Mouse (Mus musculus) forebrain, embryonic 11.5 days (tissue): Measurements from ENCODE around the gene BC030867. TPM values are rescaled to one million over a fixed set of nuclear protein-coding genes. Genes with fewer than 3 reads are reported as not detected.

Source experiments
- ATAC-seq: fragments of 200-750 bp; cut with Nextera tagmentation; replicated peaks from 2 replicates; pipeline ENCODE4 v1.8.0; 2017; ENCODE audit warnings: moderate TSS enrichment; ENCODE audit not compliant: low FRiP score
- DNase-seq: peaks from one replicate; pipeline ENCODE4 v3.0.0-alpha.2; 2017; ENCODE audit warnings: low spot score
- H3K27ac ChIP-seq: fragments of 300-500 bp; sonication (generic); 2 replicates; pipeline ENCODE4 v1.5.1; 2014; ENCODE audit warnings: low read depth, low read length
- H3K27me3 ChIP-seq: fragments of 300-500 bp; sonication (generic); 2 replicates; pipeline ENCODE4 v1.6.1; 2014; ENCODE audit warnings: mild to moderate bottlenecking, low read length, mixed read lengths; ENCODE audit not compliant: control insufficient read depth, insufficient read depth
- H3K36me3 ChIP-seq: fragments of 300-500 bp; sonication (generic); 2 replicates; pipeline ENCODE4 v1.6.1; 2014; ENCODE audit warnings: mild to moderate bottlenecking, low read length, moderate library complexity, mixed read lengths; ENCODE audit not compliant: control insufficient read depth, insufficient read depth
- H3K4me1 ChIP-seq: fragments of 300-500 bp; sonication (generic); replicated peaks from 2 replicates; pipeline ENCODE4 v1.6.1; 2014; ENCODE audit warnings: low read length, mixed read lengths; ENCODE audit not compliant: control insufficient read depth, insufficient read depth
- H3K4me2 ChIP-seq: fragments of 300-500 bp; sonication (generic); 2 replicates; pipeline ENCODE4 v1.6.1; 2014; ENCODE audit warnings: low read depth, mild to moderate bottlenecking, low read length, moderate library complexity, mixed read lengths; ENCODE audit not compliant: severe bottlenecking
- H3K4me3 ChIP-seq: fragments of 300-500 bp; sonication (generic); 2 replicates; pipeline ENCODE4 v1.5.1; 2014; ENCODE audit warnings: low read depth, low read length
- H3K9ac ChIP-seq: fragments of 300-500 bp; sonication (generic); 2 replicates; pipeline ENCODE4 v1.6.1; 2014; ENCODE audit warnings: low read length
- H3K9me3 ChIP-seq: fragments of 300-500 bp; sonication (generic); 2 replicates; pipeline ENCODE4 v1.6.1; 2016; ENCODE audit warnings: low read length, mixed read lengths; ENCODE audit not compliant: control insufficient read depth
- WGBS: fragments of 180-500 bp; shearing (Covaris S2); extraction: QIAGEN DNeasy Blood & Tissue Kit; methylation state at CpG from one replicate; pipeline ENCODE4 v1.1.7; 2014; 5-methylcytosine and 5-hydroxymethylcytosine counted together
- polyA plus RNA-seq: library from polyadenylated mRNA; unstranded; fragments of >200 nt; fragmentation: Nextera tagmentation; extraction: Ambion mirVana; gene quantifications from 2 replicates; pipeline ENCODE4 v1.2.1, GENCODE M21; 2014

The BC030867 gene
- polyA plus RNA-seq, 1 experiment from 2014 or later, result 23.5 TPM

GRCm38 (mm10) chr11:102308104-102308503 lies 59.4 kb downstream of the BC030867 start:
- DNase-seq, result no peak
- H3K36me3 ChIP-seq, result peaks cover 4% of the 10 kb centered on the region
- peaks cover 16% of the 10 kb centered on the region for H3K4me1 ChIP-seq

GRCm38 (mm10) chr11:102308979-102309378 lies 60.3 kb downstream of the BC030867 start:
- ATAC-seq, result peak; percentile 88
- Histone ChIP-seq H3K9ac (peak overlapping the region; percentile 52), H3K4me2 (peak overlapping the region; percentile 65), H3K4me1 (peaks cover 16% of the 10 kb centered on the region), H3K27me3 (no peaks in the 10 kb centered on the region), H3K4me3 (peak overlapping the region; percentile 28), H3K27ac (peak overlapping the region; percentile 39; the same call in 1 of the 2 replicates), H3K9me3 (no peaks in the 10 kb centered on the region), H3K36me3 (peaks cover 9% of the 10 kb centered on the region)
- peak; percentile 99 for DNase-seq
- under 1% methylated on average over 27 of the region's 27 CpGs for WGBS

More at GRCm38 (mm10) chr11:102308104-102308503, 59.4 kb downstream of the BC030867 start:
- no peak for ATAC-seq
- Histone ChIP-seq H3K27me3 (no peaks in the 10 kb centered on the region), H3K9me3 (no peaks in the 10 kb centered on the region), H3K4me2 (no peak overlapping the region), H3K4me3 (no peak overlapping the region), H3K27ac (no peak overlapping the region), H3K9ac (no peak overlapping the region)
- WGBS, result 86% methylated on average over 9 of the region's 9 CpGs

GRCm38 (mm10) chr11:102309821-102310617 lies 61.3 kb downstream of the BC030867 start:
- ATAC-seq, result 0 out of 2 replicates have a peak, but pooled peaks have one; percentile 13
- H3K4me2 ChIP-seq, result peak overlapping the region; percentile 65
- peaks cover 12% of the 10 kb centered on the region for H3K36me3 ChIP-seq
- peak overlapping the region; percentile 28 for H3K4me3 ChIP-seq
- H3K27ac ChIP-seq, result 0 out of 2 replicates have a peak overlapping the region, but pooled peaks have one; percentile 39
- peak overlapping the region; percentile 52; the same call in 1 of the 2 replicates for H3K9ac ChIP-seq
- peaks cover 16% of the 10 kb centered on the region for H3K4me1 ChIP-seq
- no peak for DNase-seq
- no peaks in the 10 kb centered on the region for H3K9me3 ChIP-seq
- WGBS, result 91% methylated on average over 22 of the region's 22 CpGs
- H3K27me3 ChIP-seq, result no peaks in the 10 kb centered on the region

DNA sequence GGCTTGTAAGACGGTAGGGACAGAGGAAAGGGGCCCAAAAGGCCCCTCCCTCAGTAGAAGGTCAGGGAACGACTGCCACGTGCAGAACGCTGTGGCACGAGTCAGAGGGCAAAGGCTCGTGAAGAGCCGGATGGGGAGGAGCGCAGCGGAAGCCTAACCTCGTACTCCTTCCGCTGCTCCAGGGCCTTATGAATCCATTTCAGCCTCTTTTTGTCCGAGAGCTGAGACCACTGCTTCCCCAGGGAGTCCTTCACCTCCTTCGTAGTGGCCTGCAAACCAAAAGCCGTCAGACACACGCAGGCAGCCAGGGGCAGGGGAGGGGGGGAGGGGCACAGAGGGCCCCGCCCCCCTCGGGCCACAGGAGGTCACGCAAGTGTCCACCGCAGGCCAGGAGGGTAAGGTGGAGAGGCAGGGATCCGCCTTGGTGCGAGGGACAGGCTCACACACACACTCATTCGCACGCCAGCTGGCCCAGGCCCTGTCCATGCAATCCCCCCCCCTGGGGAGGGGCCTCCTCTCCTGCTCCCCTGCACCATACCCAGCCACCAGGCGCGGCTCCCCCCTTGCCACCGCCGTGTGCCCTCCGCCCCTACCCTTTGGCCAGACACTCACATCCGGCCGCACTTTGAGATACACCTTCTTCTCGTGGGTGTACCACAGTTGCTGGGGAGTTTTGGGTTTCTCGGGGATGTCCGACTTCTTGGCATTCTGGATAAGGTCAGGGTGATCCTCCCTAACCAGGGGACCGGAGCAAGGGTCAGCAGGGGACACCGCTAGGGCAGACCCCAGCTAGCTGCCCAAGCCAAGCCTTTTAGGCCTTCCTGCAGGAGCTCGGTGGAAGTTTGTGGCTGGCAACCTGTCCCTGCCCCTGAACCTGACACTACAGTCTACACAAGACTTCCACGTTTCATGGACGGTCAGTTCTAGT lies 62.4 kb downstream of the BC030867 start:
- peaks cover 12% of the 10 kb centered on the region for H3K36me3 ChIP-seq
- ATAC-seq (no peak), DNase-seq (peak; percentile 65)
- H3K4me2 ChIP-seq, result no peak overlapping the region
- H3K9ac ChIP-seq, result 0 out of 2 replicates have a peak overlapping the region, but pooled peaks have one; percentile 6
- H3K27ac ChIP-seq, result no peak overlapping the region
- H3K27me3 ChIP-seq, result no peaks in the 10 kb centered on the region
- H3K4me3 ChIP-seq, result no peak overlapping the region
- no peaks in the 10 kb centered on the region for H3K9me3 ChIP-seq
- 45% methylated on average over 38 of the region's 38 CpGs for WGBS
- peaks cover 17% of the 10 kb centered on the region for H3K4me1 ChIP-seq

GRCm38 (mm10) chr11:102311966-102312365 lies 63.3 kb downstream of the BC030867 start:
- Histone ChIP-seq H3K4me3 (no peak overlapping the region), H3K9ac (no peak overlapping the region), H3K36me3 (peaks cover 12% of the 10 kb centered on the region), H3K9me3 (no peaks in the 10 kb centered on the region), H3K27ac (no peak overlapping the region), H3K4me1 (peaks cover 21% of the 10 kb centered on the region), H3K4me2 (no peak overlapping the region), H3K27me3 (no peaks in the 10 kb centered on the region)
- 93% methylated on average over 4 of the region's 4 CpGs for WGBS
- ATAC-seq (no peak), DNase-seq (peak; percentile 44)

DNA sequence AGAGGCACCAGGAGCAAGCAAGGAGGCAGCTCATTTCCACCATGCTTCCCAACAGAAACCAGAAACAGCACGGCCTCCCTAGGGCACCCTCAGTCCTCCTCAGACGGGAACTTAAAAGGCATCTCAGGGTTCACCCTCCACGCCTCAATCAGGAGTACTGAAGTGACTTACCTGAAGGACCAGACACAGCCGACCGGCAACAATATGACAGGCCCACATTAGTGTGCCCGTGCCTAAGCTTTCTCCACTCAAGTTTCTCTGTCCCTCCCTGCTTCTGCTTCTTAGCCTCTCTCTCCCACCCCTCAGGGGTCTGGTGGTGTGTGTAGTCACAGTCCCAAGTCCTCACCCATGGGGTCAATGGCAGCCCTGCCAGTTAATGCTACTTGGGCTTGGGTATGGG lies 63.9 kb downstream of the BC030867 start:
- H3K27ac ChIP-seq, result no peak overlapping the region
- WGBS, result 89% methylated on average over 6 of the region's 6 CpGs
- H3K9ac ChIP-seq, result no peak overlapping the region
- H3K4me1 ChIP-seq, result peaks cover 21% of the 10 kb centered on the region
- ATAC-seq (no peak), DNase-seq (no peak)
- H3K9me3 ChIP-seq, result no peaks in the 10 kb centered on the region
- H3K4me3 ChIP-seq, result no peak overlapping the region
- no peaks in the 10 kb centered on the region for H3K27me3 ChIP-seq
- H3K4me2 ChIP-seq, result no peak overlapping the region
- H3K36me3 ChIP-seq, result peaks cover 12% of the 10 kb centered on the region

GRCm38 (mm10) chr11:102314321-102314720 lies 65.6 kb downstream of the BC030867 start:
- Histone ChIP-seq H3K27me3 (no peaks in the 10 kb centered on the region), H3K36me3 (peaks cover 12% of the 10 kb centered on the region), H3K4me1 (peaks cover 18% of the 10 kb centered on the region), H3K9ac (no peak overlapping the region), H3K4me2 (no peak overlapping the region), H3K9me3 (no peaks in the 10 kb centered on the region), H3K4me3 (no peak overlapping the region), H3K27ac (no peak overlapping the region)
- ATAC-seq (no peak), DNase-seq (no peak)
- 86% methylated on average over 12 of the region's 12 CpGs for WGBS
